Mouse (Mus musculus) heart, postnatal 25 days (tissue): ENCODE measurements around the gene Ccl22. TPM values are rescaled to one million over a fixed set of nuclear protein-coding genes. Genes with fewer than 3 reads are reported as not detected.
A peak's percentile ranks its signal among the peaks of the same experiment; 100 is the strongest.

Experiments
- DNase-seq: peaks from one replicate; pipeline ENCODE4 v3.0.0; 2022; ENCODE audit warnings: low spot score
- intact Hi-C: fragments of 180-260 bp; cut with DNase I; formaldehyde crosslinking; loops from one replicate; pipeline ENCODE4 v1.15.1; 2025
- total RNA-seq, 2 experiments: library from RNA; stranded (reverse); gene quantifications; 2 replicates each; pipeline ENCODE4 v1.2.3; 2021

Gene Ccl22
- total RNA-seq, result not detected

- DNase-seq, result no peak
- intact Hi-C loops, result no loop called here
These were observed at the start of gene Ccl22 for GRCm38 (mm10) chr8:94745476-94746184. Ccl22 (plus strand) TSS chr8:94745590.

- DNase-seq, result no peak
- intact Hi-C loops, result no loop called here
These were observed 49.4 kb upstream of the Ccl22 start, which contains the start of gene Pllp for GRCm38 (mm10) chr8:94695994-94696384. Pllp (minus strand) TSS chr8:94696278.

- DNase-seq, result no peak
- intact Hi-C loops, result no loop called here
These were observed 48.8 kb upstream of the Ccl22 start for GRCm38 (mm10) chr8:94696566-94696965.

DNA sequence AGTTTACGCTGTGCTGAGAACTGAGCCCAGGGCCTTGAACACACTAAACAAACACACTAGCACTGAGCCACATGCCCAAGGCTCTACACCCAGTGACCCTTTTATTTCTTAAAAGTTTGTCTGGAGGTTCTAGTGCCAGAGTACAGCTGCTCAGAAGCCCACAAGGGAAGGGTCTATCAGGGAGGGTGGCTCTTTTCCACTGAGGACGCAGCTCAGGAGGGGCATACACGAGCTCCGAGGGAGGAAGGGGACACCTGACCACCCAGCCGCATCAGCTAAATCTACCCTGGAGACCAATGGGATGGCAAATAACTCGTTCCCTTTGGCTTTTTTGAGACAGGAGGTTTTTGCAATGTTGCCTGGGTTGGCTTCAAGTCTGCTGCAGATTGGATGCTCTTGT is 47.4 kb upstream of the Ccl22 start:
- no peak for DNase-seq
- intact Hi-C loops, result no loop called here

DNA sequence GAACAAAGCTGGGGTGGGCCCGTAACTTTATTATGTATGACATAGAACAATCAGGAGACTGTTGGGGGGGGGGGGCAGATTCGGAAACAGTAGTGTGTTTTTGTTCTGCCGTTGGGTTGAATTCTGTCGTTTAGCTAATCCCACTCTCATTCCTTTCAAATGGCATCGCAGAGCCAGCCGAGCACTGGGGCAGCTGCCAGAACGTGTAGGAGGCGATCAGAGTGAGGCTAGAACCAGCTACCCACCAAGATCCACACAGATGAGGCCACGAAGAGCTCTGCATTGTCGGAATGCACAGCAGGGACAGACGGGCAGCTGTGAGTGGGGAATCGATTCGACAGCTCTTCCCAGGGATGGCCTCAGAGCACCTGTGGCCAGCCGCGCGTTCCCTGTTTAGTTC is 46.0 kb upstream of the Ccl22 start:
- DNase-seq, result no peak
- intact Hi-C loops, result no loop called here

DNA sequence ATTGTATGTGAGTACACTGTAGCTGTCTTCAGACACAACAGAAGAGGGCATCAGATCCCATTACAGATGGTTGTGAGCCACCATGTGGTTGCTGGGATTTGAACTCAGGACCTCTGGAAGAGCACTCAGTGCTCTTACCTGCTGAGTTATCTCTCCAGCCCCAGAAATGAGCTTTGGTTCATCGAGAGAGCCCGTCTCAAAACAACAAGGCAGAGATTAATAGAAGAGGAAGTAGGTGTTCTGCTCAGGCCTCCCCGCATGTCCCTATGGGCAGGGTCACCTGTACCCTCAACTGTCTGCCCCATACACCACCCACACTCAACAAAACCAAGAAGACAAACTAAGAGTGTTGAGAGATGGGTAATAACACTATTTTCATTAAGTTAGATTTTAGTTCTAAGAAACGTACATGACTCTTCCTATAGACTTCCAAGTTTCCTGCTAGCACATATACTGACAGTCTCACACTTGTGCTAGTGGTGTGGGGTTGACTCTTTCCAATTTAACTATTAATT is 44.9 kb upstream of the Ccl22 start:
- intact Hi-C loops, result loop anchor here (2.0 kb wide), 1 partner anchor 210 kb away; no protein-coding TSS in a partner anchor
- no peak for DNase-seq

GRCm38 (mm10) chr8:94702156-94702555 is 43.2 kb upstream of the Ccl22 start:
- intact Hi-C loops, result loop anchor here (2.0 kb wide), 3 partner anchors 35 to 173 kb away; partner anchors contain the start of gene Arl2bp
- no peak for DNase-seq

DNA sequence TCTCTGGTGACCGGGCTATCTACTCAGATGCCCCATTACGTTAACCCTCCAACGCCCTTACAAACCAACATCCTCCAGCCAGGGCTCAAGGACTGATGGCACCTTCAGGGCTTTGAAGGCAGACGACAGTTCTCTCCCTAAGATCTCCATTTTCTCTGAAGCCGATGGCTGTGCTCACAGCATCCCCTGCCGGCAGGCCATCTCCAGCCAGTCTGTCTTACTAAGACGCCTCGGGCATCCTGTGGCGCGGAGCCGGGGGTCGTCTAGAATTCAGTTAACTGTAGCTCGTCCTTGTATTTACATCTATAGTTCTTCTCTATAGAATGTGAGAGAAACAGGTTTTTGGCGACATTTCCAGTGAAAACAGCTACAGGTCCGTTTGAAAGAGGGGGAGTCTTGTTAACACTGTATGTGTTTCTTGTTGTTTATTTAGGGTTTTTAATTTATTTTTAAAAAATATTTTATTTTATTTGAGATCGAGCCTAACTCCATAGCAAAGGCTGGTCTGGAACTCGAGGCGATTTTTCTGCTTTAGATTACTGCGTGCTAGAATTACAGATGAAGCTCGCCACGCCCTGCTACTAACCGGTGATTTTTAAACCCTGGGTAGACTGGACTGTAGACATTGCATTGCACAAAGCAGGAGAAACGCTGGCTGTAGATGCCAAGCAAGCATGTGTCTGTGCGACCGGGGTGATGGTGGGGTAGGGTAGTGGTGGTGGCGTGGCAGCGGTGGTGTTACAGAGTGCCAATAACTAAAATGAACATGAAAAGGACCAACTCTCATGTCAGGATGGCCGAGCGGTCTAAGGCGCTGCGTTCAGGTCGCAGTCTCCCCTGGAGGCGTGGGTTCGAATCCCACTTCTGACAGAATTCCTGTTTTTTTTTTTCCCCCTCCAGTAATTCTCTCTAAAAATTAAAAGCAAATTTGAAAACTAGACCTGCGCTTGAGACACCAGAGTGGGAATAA is 42.3 kb upstream of the Ccl22 start:
- intact Hi-C loops, result loop anchor here (2.0 kb wide), 3 partner anchors 36 to 174 kb away; partner anchors contain the start of gene Arl2bp
- peak; percentile 54 for DNase-seq

DNA sequence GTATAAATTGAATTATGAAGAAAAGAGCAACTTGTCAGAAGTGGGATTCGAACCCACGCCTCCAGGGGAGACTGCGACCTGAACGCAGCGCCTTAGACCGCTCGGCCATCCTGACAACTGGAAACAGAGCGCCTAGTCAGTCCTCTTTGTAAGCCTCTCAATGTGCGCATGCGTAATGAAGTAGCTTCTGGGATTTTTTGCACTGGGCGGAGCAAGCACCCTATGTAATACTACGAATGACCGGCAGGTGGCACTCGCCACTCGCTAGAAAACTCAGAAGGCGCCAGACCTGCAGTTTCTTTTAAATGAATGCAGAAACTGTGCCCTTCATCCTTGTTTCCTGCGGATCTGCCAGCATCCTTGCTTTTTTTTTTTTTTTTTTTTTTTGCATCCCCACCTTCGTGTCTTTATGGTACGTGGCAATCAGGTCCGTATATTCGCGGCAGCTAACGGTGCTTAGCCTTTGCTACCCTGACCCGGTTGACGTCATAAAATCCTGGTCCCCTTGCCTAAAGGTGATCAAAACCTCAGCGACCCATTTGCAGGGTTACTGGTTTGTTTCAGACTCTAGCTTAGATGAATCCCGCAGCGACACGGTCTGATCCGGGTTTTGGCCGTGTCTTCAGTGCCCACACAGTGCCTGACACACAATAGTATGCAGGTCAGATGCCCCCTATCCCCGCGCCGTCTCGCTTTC is 41.3 kb upstream of the Ccl22 start:
- peak; percentile 89 for DNase-seq
- intact Hi-C loops, result loop anchor here (1.0 to 2.0 kb wide), 4 partner anchors 37 to 175 kb away; partner anchors contain the start of gene Arl2bp

DNA sequence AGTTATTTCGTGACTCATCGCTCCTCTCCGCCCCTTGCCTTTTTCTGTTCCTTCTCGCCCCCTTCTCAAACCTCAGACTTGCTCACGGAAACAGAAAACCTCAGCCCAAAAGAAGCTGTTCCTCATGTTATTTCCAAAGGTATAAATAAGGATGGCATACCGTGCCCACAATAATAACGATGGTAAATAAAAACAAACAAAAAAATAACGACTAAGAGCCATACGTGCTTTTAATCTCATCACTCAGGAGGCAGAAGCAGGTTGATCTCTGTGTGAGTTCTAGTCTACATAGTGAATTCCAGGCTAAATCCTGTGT is 40.8 kb upstream of the Ccl22 start:
- DNase-seq, result no peak
- intact Hi-C loops, result loop anchor here (1.0 kb wide), 1 partner anchor 108 kb away; no protein-coding TSS in a partner anchor

- intact Hi-C loops, result loop anchor here (2.0 to 5.0 kb wide), 2 partner anchors 79 to 202 kb away; no protein-coding TSS in a partner anchor
- DNase-seq, result no peak
These were observed 39.7 kb upstream of the Ccl22 start for GRCm38 (mm10) chr8:94705581-94706245.

GRCm38 (mm10) chr8:94706732-94707395 is 38.5 kb upstream of the Ccl22 start:
- DNase-seq, result peak; percentile 28
- intact Hi-C loops, result loop anchor here (2.0 to 5.0 kb wide), 2 partner anchors 78 to 200 kb away; no protein-coding TSS in a partner anchor

GRCm38 (mm10) chr8:94710336-94710735 is 35.1 kb upstream of the Ccl22 start:
- intact Hi-C loops, result loop anchor here (5.0 kb wide), 1 partner anchor 62 kb away; the partner anchor contains the start of gene Cx3cl1
- no peak for DNase-seq

- intact Hi-C loops, result loop anchor here (5.0 kb wide), 1 partner anchor 61 kb away; the partner anchor contains the start of gene Cx3cl1
- peak; percentile 40 for DNase-seq
These were observed 34.2 kb upstream of the Ccl22 start for GRCm38 (mm10) chr8:94711160-94711718.

DNA sequence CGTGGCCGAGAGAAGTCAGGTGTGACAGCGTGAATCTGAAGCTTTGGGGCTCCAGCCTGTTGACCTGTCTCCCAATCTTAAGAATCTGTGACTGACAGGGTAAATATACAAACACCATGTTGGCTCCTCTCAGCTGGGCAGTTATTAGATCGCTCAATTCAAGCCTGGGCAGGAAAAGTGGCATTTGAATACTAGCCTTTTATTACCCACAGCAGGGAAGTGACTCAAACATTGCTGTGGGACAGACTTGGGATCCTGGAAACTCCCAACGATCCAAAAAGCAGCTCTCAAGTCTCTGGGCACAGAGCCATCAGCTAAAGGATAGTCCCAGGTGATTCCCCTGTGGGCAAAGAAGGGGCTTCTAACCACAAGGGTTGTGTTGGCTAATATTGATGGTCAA is 30.8 kb upstream of the Ccl22 start:
- no peak for DNase-seq
- intact Hi-C loops, result loop anchor here (5.0 kb wide), 1 partner anchor 58 kb away; the partner anchor contains the start of gene Cx3cl1

- intact Hi-C loops, result no loop called here
- DNase-seq, result no peak
These were observed 29.5 kb upstream of the Ccl22 start for GRCm38 (mm10) chr8:94715871-94716270.

GRCm38 (mm10) chr8:94716841-94717240 is 28.5 kb upstream of the Ccl22 start:
- DNase-seq, result no peak
- intact Hi-C loops, result no loop called here

GRCm38 (mm10) chr8:94725998-94726397 is 19.4 kb upstream of the Ccl22 start:
- intact Hi-C loops, result no loop called here
- DNase-seq, result no peak
